Mouse (Mus musculus) layer of hippocampus, postnatal 25 days (tissue): ENCODE results near the gene Zfp114. TPM values are rescaled to one million over a fixed set of nuclear protein-coding genes. Genes with fewer than 3 reads are reported as not detected.
A peak's percentile ranks its signal among the peaks of the same experiment; 100 is the strongest.

Experiments used
- DNase-seq, 2 experiments: peaks; one replicate each; pipeline ENCODE4 v3.0.0; 2022; ENCODE audit warnings: mixed read lengths in 2 of 2, low spot score in 1 of 2; ENCODE audit errors: extremely low spot score in 1 of 2
- total RNA-seq, 2 experiments: library from RNA; stranded (reverse); gene quantifications; 2 replicates each; pipeline ENCODE4 v1.2.3; 2021

The Zfp114 gene
- total RNA-seq = 1 to 10 TPM; 3.6 to 3.9 TPM

GRCm38 (mm10) chr7:24174618-24175336, at the start of gene Zfp114:
Zfp114 (plus strand) TSS chr7:24175060.
- DNase-seq = peak; percentile 74 to 81

- no peak for DNase-seq
Observed at GRCm38 (mm10) chr7:24133425-24133995, 41.4 kb upstream of the Zfp114 start.

- DNase-seq = peak; percentile 72 to 79
Observed at GRCm38 (mm10) chr7:24133996-24134828, 40.6 kb upstream of the Zfp114 start, which contains the start of gene Zfp235. Zfp235 (plus strand) TSS chr7:24134169.

GRCm38 (mm10) chr7:24142566-24142965, 32.3 kb upstream of the Zfp114 start:
- no peak for DNase-seq

- DNase-seq = no peak
Observed at GRCm38 (mm10) chr7:24153272-24153671, 21.6 kb upstream of the Zfp114 start.

- DNase-seq = no peak
Observed at GRCm38 (mm10) chr7:24172191-24172590, 2.7 kb upstream of the Zfp114 start.

GRCm38 (mm10) chr7:24175337-24175711, 464 bp downstream of the Zfp114 start:
- DNase-seq = no peak

GRCm38 (mm10) chr7:24187611-24188010, 12.8 kb downstream of the Zfp114 start:
- DNase-seq = no peak

- no peak for DNase-seq
Observed at GRCm38 (mm10) chr7:24188901-24189570, 14.2 kb downstream of the Zfp114 start.

- DNase-seq = no peak
Observed at GRCm38 (mm10) chr7:24189571-24189944, 14.7 kb downstream of the Zfp114 start.

GRCm38 (mm10) chr7:24191361-24191760, 16.5 kb downstream of the Zfp114 start:
- DNase-seq = no peak

GRCm38 (mm10) chr7:24193157-24193556, 18.3 kb downstream of the Zfp114 start:
- no peak for DNase-seq

- no peak for DNase-seq
Observed at GRCm38 (mm10) chr7:24196961-24197360, 22.1 kb downstream of the Zfp114 start.

GRCm38 (mm10) chr7:24207488-24208261, 32.8 kb downstream of the Zfp114 start:
- DNase-seq = peak; percentile 62 to 64

- DNase-seq = no peak
Observed at GRCm38 (mm10) chr7:24208282-24208886, 33.5 kb downstream of the Zfp114 start.

GRCm38 (mm10) chr7:24210296-24210695, 35.4 kb downstream of the Zfp114 start:
- no peak for DNase-seq

GRCm38 (mm10) chr7:24211343-24211742, 36.5 kb downstream of the Zfp114 start, which contains the start of gene Zfp111:
Zfp111 (minus strand) TSS chr7:24211443.
- no peak for DNase-seq
